Mouse (Mus musculus) stomach, postnatal 0 days (tissue): ENCODE data around the gene Pecr.

Source experiments
- CTCF ChIP-seq: IDR thresholded peaks from 2 replicates; pipeline ENCODE4 v1.5.1; 2016; ENCODE audit warnings: antibody characterized with exemption, low read depth, mild to moderate bottlenecking, moderate library complexity
- EP300 ChIP-seq: optimal IDR thresholded peaks from 2 replicates; pipeline ENCODE3; 2016; ENCODE audit warnings: antibody characterized with exemption

DNA sequence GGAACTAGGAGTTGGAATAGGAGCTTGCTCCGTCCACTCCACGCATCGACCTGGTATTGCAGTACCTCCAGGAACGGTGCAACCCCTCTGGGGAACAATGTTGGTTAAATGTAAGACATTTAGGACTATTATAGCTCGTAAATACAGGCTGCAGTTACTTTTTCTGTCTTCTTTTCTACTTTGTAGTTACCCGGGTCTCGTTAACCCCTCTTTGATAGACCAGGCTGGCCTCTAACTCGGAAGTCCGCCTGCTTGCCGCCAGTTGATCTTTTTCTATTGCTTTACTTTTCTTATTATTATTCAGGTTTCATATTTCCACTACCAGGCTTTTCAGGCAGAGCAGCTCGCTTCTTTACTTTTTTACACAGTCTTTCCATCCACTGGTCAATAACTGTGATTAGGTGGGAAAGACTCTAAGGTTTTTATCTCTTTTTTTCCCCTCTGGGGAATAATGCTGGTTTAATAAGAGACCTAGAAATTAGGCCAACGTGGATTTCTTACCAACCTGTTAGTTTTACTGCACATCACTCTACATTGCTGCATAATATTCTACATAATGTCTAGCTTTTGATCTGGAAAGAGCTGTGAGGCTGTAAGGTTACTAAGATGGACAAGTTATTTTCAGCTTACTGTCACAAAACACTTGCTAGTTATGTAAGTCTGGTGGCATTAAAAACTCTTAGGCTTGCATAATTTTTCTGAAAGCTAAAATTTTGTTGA, 39.6 kb downstream of the Pecr start:
- TF ChIP-seq CTCF: no peak
- TF ChIP-seq EP300: peak; percentile 60
